Mouse (Mus musculus): Measurements from ENCODE around the gene Fyb2. TPM values are rescaled to one million over a fixed set of nuclear protein-coding genes. Genes with fewer than 3 reads are reported as not detected.

Gene Fyb2
- polyA plus RNA-seq, 1 experiment from 2014 or later, result not detected

DNA sequence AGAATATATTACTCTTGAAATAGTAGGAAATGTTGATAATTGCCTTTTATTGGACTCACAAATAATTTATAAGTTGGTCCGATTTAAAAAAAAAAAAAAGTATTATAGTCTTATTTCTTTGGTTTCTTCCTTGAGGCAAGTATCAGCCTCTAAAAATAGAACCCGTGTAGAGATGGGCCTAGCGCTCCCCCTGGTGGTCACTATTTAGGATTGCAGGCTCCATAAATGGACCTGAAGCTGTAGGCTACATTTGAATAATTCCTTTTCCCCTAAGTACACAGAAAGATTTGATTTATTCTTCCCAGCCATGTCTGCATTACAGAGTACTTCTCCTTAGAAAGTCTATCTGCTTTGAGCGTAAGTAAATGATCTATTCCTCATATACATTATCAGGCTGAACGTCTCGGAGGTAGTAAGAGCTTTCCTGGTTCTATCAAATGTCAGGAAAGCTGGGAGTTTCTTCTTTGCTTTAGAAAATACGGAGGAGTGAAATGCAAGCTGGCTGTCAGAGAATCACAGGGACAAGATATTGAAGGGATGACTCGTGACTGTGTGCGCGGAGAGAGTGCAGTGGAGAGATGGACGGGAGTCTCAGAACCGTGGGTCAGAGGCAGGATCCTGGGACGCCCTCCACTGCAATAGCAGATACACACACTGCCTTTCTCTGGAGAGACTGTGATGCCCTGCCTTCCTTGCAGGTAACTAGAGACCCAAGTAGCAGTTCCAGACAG, 19.1 kb upstream of the Fyb2 start:
- no peak overlapping the region for H3K27ac ChIP-seq (ENCODE audit: poor library complexity, severe bottlenecking)
- 52% methylated on average over 13 of the region's 13 CpGs for WGBS
- H3K4me1 ChIP-seq (replicated peaks), result 0 out of 2 replicates have a peak, but pooled peaks cover 7% of the 10 kb centered on the region
- H3K9me3 ChIP-seq (replicated peaks), result no peaks in the 10 kb centered on the region
- no peaks in the 10 kb centered on the region for H3K36me3 ChIP-seq
- no peak overlapping the region for H3K4me3 ChIP-seq
- no peak overlapping the region for H3K4me2 ChIP-seq
- 0 out of 2 replicates have a peak, but pooled peaks cover 3% of the 10 kb centered on the region for H3K27me3 ChIP-seq (replicated peaks)
- no peak overlapping the region for H3K9ac ChIP-seq
- ATAC-seq (ENCODE audit: insufficient number of reproducible peaks, low FRiP score), result no peak

DNA sequence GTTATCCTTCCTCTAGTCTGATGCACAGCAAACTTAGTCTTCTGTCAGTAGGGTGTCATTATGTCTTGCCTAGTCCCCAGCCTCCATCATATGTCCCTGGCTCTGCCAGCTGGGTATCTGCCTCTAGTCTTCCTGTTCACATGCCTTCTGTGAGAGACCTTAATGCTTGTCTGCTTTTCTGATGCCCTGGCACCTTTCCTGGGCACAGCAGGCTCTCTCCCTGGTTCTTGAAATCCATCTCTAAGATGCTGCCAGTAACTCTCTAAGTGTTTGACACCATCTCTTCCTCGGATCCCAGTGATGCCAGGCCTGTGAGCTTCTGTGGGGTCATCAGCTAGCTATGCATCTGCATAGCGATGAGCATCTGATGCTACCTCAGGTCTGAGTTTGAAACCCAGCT, 10.4 kb upstream of the Fyb2 start:
- H3K9ac ChIP-seq, result no peak overlapping the region
- H3K36me3 ChIP-seq, result no peaks in the 10 kb centered on the region
- H3K9me3 ChIP-seq (replicated peaks), result no peaks in the 10 kb centered on the region
- H3K27ac ChIP-seq (ENCODE audit: poor library complexity, severe bottlenecking), result no peak overlapping the region
- WGBS, result 72% methylated on average over 2 of the region's 2 CpGs
- no peak for ATAC-seq (ENCODE audit: insufficient number of reproducible peaks, low FRiP score)
- no peaks in the 10 kb centered on the region for H3K4me1 ChIP-seq (replicated peaks)
- H3K4me2 ChIP-seq, result no peak overlapping the region
- H3K27me3 ChIP-seq (replicated peaks), result no peaks in the 10 kb centered on the region
- H3K4me3 ChIP-seq, result no peak overlapping the region

DNA sequence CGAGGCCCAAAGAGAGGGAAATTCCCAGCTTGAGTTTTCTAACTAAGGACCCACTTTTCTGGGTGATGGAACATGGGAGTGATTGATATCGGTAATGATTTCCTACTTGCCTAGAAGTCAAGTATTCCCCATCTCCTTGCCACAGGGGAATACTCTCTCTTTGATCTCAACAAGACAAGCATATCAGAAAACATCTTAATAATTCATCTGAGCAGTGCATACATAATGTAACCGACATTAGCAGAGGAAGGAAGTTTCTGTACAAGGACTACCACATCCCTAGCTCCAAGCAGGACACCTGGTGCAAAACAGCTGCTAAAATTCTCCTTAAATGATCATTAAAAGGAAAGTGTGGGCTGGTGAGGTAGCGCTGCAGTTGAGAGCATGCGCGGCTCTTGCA, 8.2 kb upstream of the Fyb2 start:
- Histone ChIP-seq H3K4me2 (no peak overlapping the region), H3K27ac (ENCODE audit: poor library complexity, severe bottlenecking) (no peak overlapping the region), H3K9ac (no peak overlapping the region), H3K27me3 (replicated peaks) (no peaks in the 10 kb centered on the region), H3K36me3 (no peaks in the 10 kb centered on the region), H3K4me3 (no peak overlapping the region), H3K9me3 (replicated peaks) (no peaks in the 10 kb centered on the region), H3K4me1 (replicated peaks) (no peaks in the 10 kb centered on the region)
- 81% methylated on average over 6 of the region's 6 CpGs for WGBS
- no peak for ATAC-seq (ENCODE audit: insufficient number of reproducible peaks, low FRiP score)

GRCm38 (mm10) chr4:104911685-104912084, 1.6 kb upstream of the Fyb2 start:
- Histone ChIP-seq H3K9ac (no peak overlapping the region), H3K27ac (ENCODE audit: poor library complexity, severe bottlenecking) (no peak overlapping the region), H3K36me3 (no peaks in the 10 kb centered on the region), H3K4me2 (no peak overlapping the region), H3K4me1 (replicated peaks) (peaks cover 6% of the 10 kb centered on the region; the same call in 1 of the 2 replicates), H3K4me3 (no peak overlapping the region), H3K9me3 (replicated peaks) (no peaks in the 10 kb centered on the region), H3K27me3 (replicated peaks) (peaks cover 19% of the 10 kb centered on the region)
- ATAC-seq (ENCODE audit: insufficient number of reproducible peaks, low FRiP score), result peak; percentile 36; the same call in 1 of the 2 replicates
- WGBS, result 24% methylated on average over 7 of the region's 7 CpGs

- 71% methylated on average over 6 of the region's 6 CpGs for WGBS
- H3K9me3 ChIP-seq (replicated peaks), result no peaks in the 10 kb centered on the region
- peaks cover 6% of the 10 kb centered on the region; the same call in 1 of the 2 replicates for H3K4me1 ChIP-seq (replicated peaks)
- no peak overlapping the region for H3K4me3 ChIP-seq
- H3K27me3 ChIP-seq (replicated peaks), result peaks cover 19% of the 10 kb centered on the region
- ATAC-seq (ENCODE audit: insufficient number of reproducible peaks, low FRiP score), result no peak
- no peaks in the 10 kb centered on the region for H3K36me3 ChIP-seq
- no peak overlapping the region for H3K27ac ChIP-seq (ENCODE audit: poor library complexity, severe bottlenecking)
- H3K4me2 ChIP-seq, result no peak overlapping the region
- H3K9ac ChIP-seq, result no peak overlapping the region
Measured at GRCm38 (mm10) chr4:104914711-104915247, 1.5 kb downstream of the Fyb2 start.

DNA sequence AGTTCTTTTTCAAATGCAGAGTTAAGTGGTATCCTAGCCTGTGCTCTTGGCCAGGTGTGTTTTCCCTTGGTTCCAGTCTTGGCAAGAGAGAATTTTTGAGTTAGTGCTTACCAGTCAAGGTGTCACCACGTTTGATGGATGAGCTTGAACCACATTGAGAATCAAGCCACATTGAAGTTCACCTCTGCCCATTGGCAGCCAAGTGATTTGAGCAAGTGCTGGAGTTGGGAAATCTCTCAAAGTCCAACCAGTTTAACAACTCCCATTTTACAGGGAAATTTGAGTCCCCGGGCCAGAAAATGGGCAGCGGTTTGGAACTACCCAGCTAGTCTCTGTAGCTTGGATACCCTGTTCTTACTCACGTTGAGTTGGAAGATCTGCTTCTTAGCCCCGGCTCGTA, 4.8 kb downstream of the Fyb2 start:
- H3K9me3 ChIP-seq (replicated peaks), result no peaks in the 10 kb centered on the region
- peaks cover 14% of the 10 kb centered on the region for H3K27me3 ChIP-seq (replicated peaks)
- H3K4me1 ChIP-seq (replicated peaks), result peaks cover 6% of the 10 kb centered on the region; the same call in 1 of the 2 replicates
- H3K4me3 ChIP-seq, result no peak overlapping the region
- WGBS, result 84% methylated on average over 6 of the region's 6 CpGs
- no peak for ATAC-seq (ENCODE audit: insufficient number of reproducible peaks, low FRiP score)
- H3K36me3 ChIP-seq, result no peaks in the 10 kb centered on the region
- H3K4me2 ChIP-seq, result no peak overlapping the region
- H3K27ac ChIP-seq (ENCODE audit: poor library complexity, severe bottlenecking), result no peak overlapping the region
- H3K9ac ChIP-seq, result no peak overlapping the region

GRCm38 (mm10) chr4:104925383-104925782, 12.1 kb downstream of the Fyb2 start:
- WGBS, result 80% methylated on average over 5 of the region's 5 CpGs
- no peak for ATAC-seq (ENCODE audit: insufficient number of reproducible peaks, low FRiP score)

GRCm38 (mm10) chr4:104929165-104929564, 15.9 kb downstream of the Fyb2 start:
- H3K9me3 ChIP-seq (replicated peaks), result no peaks in the 10 kb centered on the region
- no peaks in the 10 kb centered on the region for H3K4me1 ChIP-seq (replicated peaks)
- no peaks in the 10 kb centered on the region for H3K27me3 ChIP-seq (replicated peaks)
- no peak overlapping the region for H3K9ac ChIP-seq
- no peaks in the 10 kb centered on the region for H3K36me3 ChIP-seq
- no peak for ATAC-seq (ENCODE audit: insufficient number of reproducible peaks, low FRiP score)
- WGBS, result 81% methylated on average over 7 of the region's 7 CpGs
- H3K27ac ChIP-seq (ENCODE audit: poor library complexity, severe bottlenecking), result no peak overlapping the region
- H3K4me2 ChIP-seq, result no peak overlapping the region
- no peak overlapping the region for H3K4me3 ChIP-seq

More at GRCm38 (mm10) chr4:104925383-104925782, 12.1 kb downstream of the Fyb2 start:
- H3K27me3 ChIP-seq (replicated peaks), result no peaks in the 10 kb centered on the region
- no peaks in the 10 kb centered on the region for H3K4me1 ChIP-seq (replicated peaks)
- H3K27ac ChIP-seq (ENCODE audit: poor library complexity, severe bottlenecking), result no peak overlapping the region
- H3K4me3 ChIP-seq, result no peak overlapping the region
- no peak overlapping the region for H3K4me2 ChIP-seq
- no peaks in the 10 kb centered on the region for H3K36me3 ChIP-seq
- H3K9me3 ChIP-seq (replicated peaks), result no peaks in the 10 kb centered on the region
- no peak overlapping the region for H3K9ac ChIP-seq

DNA sequence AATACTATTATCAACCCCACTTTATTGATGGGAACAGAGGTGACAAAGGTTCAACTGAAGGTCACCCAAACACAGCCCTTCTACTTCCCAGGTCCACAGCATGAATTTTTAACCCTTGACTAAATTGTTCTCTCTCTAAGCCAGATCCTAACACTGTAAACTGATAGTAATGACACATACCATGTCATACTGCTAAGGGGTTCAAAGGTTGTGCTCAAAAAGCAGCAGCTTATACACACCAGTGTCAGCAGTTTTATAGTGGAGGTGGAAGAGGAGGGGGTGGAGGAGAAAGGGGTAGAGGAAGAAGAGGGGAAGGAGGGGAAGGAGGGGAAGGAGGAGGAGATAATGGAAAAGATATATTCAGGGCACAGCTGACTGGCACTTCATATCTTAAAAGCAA, 20.4 kb downstream of the Fyb2 start:
- Histone ChIP-seq H3K36me3 (no peaks in the 10 kb centered on the region), H3K27ac (ENCODE audit: poor library complexity, severe bottlenecking) (no peak overlapping the region), H3K9me3 (replicated peaks) (no peaks in the 10 kb centered on the region), H3K4me1 (replicated peaks) (peaks cover 22% of the 10 kb centered on the region), H3K27me3 (replicated peaks) (no peaks in the 10 kb centered on the region), H3K4me3 (no peak overlapping the region), H3K9ac (no peak overlapping the region), H3K4me2 (no peak overlapping the region)
- no peak for ATAC-seq (ENCODE audit: insufficient number of reproducible peaks, low FRiP score)

GRCm38 (mm10) chr4:104934997-104935396, 21.7 kb downstream of the Fyb2 start:
- Histone ChIP-seq H3K4me3 (no peak overlapping the region), H3K27me3 (replicated peaks) (no peaks in the 10 kb centered on the region), H3K36me3 (no peaks in the 10 kb centered on the region), H3K9me3 (replicated peaks) (no peaks in the 10 kb centered on the region), H3K27ac (ENCODE audit: poor library complexity, severe bottlenecking) (no peak overlapping the region), H3K4me2 (no peak overlapping the region), H3K9ac (no peak overlapping the region), H3K4me1 (replicated peaks) (peaks cover 35% of the 10 kb centered on the region)
- WGBS, result 41% methylated on average over 3 of the region's 3 CpGs
- ATAC-seq (ENCODE audit: insufficient number of reproducible peaks, low FRiP score), result no peak

DNA sequence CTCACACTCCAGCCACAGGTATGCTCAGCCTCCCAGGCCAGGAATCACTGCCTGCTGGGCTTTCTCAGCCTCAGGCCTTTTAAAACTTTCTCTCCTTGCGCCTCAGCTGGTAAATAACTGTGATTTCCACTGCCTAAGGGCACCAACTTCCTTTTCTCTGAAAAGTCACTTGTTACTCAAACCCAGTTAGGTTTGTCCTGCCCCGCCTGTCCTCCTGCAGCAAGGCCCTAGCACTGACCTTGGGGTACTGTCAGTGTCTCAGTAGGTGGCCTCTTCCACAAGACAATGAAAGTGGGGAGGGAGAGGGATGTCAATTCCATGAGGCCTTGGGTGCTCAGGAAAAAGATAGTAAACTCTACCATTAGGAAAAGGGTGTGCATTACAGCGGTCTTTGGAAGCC, 22.2 kb downstream of the Fyb2 start:
- no peaks in the 10 kb centered on the region for H3K27me3 ChIP-seq (replicated peaks)
- H3K9me3 ChIP-seq (replicated peaks), result no peaks in the 10 kb centered on the region
- ATAC-seq (ENCODE audit: insufficient number of reproducible peaks, low FRiP score), result no peak
- H3K27ac ChIP-seq (ENCODE audit: poor library complexity, severe bottlenecking), result 0 out of 2 replicates have a peak overlapping the region, but pooled peaks have one; percentile 5
- WGBS, result 63% methylated on average over 3 of the region's 3 CpGs
- H3K4me1 ChIP-seq (replicated peaks), result peaks cover 40% of the 10 kb centered on the region
- no peak overlapping the region for H3K4me2 ChIP-seq
- no peak overlapping the region for H3K4me3 ChIP-seq
- no peaks in the 10 kb centered on the region for H3K36me3 ChIP-seq
- no peak overlapping the region for H3K9ac ChIP-seq

Measured in heart, embryonic 12.5 days (tissue).